Mouse (Mus musculus): ENCODE results near the gene Prss37.

DNA sequence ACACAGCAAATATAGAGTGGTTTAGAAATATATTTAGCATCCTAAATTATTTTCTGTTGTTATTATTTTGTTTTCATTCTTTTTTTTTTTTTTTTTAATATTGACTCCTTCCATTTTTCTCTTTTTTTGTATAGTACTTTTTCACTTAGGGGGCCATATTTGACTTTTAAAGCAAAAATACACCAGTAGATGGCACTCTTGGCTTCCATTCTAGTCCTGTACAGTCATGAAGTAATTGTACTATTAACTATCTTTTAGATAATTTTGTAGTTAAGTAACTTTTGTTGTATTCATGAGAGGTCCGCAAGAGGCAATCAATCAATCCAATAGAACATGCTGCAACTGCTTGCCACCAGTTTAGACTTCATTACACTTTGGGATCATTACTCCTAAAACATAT, 39.6 kb downstream of the Prss37 start:
- no peak for TF ChIP-seq ZC3H11A (IDR thresholded peaks at IDR 0.05; ENCODE audit: borderline replicate concordance, low read depth, low read length)
- TF ChIP-seq CHD2 (IDR thresholded peaks at IDR 0.05; ENCODE audit: low read depth, low read length), result no peak
- TF ChIP-seq HCFC1 (IDR thresholded peaks at IDR 0.05; ENCODE audit: borderline replicate concordance, insufficient read depth, low read length), result no peak
- no peak for TF ChIP-seq ZNF384 (IDR thresholded peaks at IDR 0.05; ENCODE audit: low read depth, low read length)
- no peak for TF ChIP-seq MAFK (IDR thresholded peaks at IDR 0.05; ENCODE audit: insufficient read depth, low read depth, low read length)
